Mouse (Mus musculus) stomach, postnatal 0 days (tissue): ENCODE measurements at regions not wholly inside any gene's neighbourhood (a gene's known extent, or its start where the extent isn't known, plus 50 kb on each side); places are given as distances from the start of the nearest gene placed in this dataset.

Experiments
- CTCF ChIP-seq: IDR thresholded peaks from 2 replicates; pipeline ENCODE4 v1.5.1; 2016; ENCODE audit warnings: antibody characterized with exemption, low read depth, mild to moderate bottlenecking, moderate library complexity
- EP300 ChIP-seq: optimal IDR thresholded peaks from 2 replicates; pipeline ENCODE3; 2016; ENCODE audit warnings: antibody characterized with exemption

DNA sequence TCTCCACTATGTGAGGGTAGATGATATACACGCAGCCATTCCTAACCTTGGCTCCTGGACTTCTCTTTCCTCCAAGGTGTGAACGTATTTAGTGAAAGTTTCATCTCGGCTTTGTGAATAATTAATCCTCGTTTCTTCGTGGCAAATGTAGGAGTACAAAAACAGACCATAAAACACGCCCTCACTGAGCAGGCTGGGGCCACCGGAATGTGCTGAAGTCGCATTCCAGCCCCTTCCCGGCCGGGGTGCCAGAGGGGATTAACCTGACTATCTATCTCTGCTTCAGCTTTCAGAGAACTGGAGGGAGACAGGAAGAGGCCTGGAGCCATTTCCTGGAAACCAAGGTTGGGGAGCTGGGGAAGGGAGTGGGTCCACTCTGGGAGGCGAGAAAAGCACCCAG lies 499.1 kb downstream of the Zfp704 start:
- TF ChIP-seq CTCF (no peak), EP300 (no peak)
